Mouse (Mus musculus): ENCODE data around the gene Cyp2c23.
A peak's percentile ranks its signal among the peaks of the same experiment; 100 is the strongest.

Gene Cyp2c23

DNA sequence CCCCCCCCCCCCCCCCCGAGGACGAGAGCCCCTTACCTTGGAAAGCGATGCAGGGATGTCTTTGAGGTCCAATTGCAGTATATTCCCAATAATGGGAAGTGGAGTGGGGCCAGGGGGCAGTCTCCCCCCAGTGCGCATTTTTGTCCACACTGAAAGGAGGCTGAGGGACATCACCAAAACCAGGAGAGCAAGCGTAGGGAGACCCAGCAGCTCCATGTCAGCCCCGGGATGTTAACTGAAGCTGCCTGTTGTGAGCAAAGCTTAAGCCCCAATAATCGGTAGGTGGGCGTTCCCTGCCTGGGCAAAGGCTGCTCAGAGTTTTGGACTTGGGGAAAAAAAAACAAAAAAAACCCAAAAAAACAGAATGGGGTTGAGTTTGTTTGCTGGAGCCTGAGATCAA lies at the start of gene Cyp2c23:
TSS of gene Cyp2c23 (minus strand) at position 237 of the 400 bp plus-strand sequence.
- DNase-seq: no peak

DNA sequence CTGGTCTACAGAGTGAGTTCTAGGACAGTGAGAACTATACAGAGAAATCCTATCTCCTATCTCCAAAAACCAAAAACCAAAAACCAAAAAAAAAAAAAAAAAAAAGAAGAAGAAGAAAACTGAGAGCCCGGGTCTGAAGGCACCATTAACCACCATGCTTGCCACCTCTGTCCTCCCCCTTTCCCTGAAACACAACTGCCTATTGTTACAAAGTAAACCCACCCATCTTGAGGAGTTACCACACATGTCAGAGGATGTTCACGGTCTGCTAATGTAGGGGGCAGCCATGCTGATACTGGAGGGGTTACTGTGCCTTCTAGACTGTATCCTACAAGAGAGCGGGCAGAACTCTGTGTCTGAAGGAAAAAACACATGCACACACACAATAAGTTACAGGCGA lies 48.0 kb upstream of the Cyp2c23 start:
- DNase-seq: no peak

GRCm38 (mm10) chr19:44076457-44076856 lies 47.4 kb upstream of the Cyp2c23 start:
- no peak for DNase-seq

DNA sequence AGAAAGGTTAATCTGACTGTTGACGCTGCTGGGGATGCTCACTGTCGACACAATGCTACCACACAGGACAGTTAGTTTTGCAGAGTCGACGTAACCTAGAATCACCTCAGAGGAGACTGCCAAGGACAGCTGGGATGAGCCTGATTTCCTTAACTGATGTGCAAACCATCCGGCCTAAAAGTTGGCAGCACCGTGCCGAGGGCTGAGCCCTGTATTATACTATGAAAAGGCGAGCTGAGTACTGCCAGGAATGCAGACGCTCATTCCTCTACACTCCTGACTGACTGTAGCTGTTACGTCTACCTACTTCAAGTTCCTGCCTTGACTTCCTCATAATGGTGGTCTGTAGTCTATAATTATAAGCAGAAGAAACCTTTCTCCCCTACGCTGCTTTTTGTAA lies 46.0 kb upstream of the Cyp2c23 start:
- no peak for DNase-seq

DNA sequence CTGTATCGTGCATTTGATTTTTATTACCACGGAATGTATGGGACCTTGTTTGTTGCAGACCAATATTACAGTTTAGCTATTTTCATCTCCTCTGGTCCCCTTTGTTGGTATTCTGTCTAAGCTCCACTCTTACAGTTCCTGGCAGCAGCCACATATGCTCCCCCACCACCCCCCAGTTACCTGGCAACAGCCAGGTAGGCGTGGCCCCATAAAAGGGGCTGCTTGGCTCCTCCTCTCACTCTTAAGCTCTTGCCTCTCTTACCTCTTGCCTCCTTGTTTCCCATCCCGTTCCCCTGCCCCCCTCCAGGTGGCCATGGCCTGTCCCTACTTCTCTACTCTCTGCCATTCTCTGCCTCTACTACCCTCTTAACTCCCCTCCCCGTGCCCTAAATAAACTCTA lies 42.2 kb upstream of the Cyp2c23 start:
- DNase-seq: no peak

- DNase-seq: no peak
Observed at GRCm38 (mm10) chr19:44069914-44070232, 40.9 kb upstream of the Cyp2c23 start.

DNA sequence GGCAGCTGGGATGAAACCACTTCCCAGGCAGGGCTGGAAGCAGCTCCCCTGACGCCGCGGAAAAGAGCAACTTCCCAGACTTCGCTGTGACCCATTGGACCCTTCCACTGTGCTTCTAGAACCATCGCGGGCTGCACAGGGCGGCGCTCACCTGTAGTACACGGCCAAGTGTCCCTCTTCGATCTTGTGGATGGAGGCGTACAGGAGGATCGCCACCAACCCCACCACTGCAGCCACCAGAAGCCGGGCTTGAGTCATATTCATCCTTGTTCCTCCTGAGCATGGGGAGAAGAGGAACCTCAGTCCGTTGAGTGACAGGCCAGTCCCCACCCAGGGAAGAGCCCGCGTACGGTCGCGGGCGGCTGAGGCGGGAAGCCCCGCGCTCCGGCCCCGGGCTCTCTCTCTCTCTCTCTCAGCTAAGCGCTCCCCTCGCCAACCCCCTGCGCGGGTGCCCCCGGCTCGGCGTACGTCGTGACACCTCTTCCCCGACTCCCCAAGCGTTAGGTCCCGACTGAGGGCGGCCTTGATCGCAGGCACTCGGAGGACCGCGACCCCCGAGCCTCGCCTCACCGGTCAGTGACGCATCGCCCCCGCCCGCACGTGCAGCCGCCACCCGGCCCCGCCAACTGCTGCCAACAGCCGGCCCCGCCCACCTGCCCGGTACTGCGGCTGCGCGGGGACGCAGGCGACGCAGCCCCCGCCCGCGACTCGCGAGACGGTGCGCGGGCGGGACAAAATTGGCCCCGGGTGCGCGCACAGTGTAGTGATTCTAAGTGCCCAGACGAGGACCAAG lies 40.3 kb upstream of the Cyp2c23 start, which contains the start of gene Erlin1:
TSS of gene Erlin1 (minus strand) at position 665 of the 793 bp plus-strand sequence.
- peak; percentile 93 for DNase-seq

- no peak for DNase-seq
Observed at GRCm38 (mm10) chr19:44068232-44068631, 39.2 kb upstream of the Cyp2c23 start.

GRCm38 (mm10) chr19:44067323-44068049 lies 38.5 kb upstream of the Cyp2c23 start:
- no peak for DNase-seq

DNA sequence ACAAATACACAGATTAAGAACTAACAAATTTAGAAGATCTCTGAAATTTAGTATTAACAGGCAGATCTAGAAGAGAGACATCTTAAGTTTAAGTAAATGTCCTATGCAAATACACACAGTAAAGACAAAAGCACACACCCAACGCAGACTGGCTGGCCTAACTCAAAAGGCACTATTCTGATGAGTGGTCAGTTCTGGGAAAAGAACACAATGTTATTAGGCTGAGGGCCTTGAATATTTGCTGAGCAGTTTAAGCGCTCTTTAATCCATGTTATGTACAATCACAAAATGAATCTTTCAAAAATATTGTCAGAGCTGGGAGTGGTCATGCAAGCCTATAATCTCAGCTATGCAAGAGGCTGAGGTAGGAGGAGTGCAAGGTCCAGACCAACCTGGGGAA lies 35.7 kb upstream of the Cyp2c23 start:
- DNase-seq: no peak

DNA sequence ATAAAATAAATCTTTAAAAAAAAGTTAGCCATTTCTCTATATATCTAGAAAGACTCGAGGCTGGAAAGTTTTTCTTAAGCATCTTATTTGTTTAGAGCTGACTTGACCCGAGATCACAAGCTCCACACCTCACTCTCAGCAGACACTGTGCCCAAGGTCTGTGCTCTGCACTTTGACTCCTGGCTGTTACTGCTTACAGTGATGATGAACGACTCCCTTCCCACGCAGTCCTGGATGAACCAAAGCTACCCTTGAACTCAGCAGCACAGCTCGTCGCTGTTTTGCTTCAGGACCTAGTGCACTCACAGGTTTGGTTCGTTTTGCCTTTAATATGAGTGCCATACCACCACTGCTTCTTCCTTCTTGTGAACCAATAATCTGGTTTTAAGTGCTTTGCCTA lies 34.8 kb upstream of the Cyp2c23 start:
- DNase-seq: no peak

GRCm38 (mm10) chr19:44060226-44060625 lies 31.2 kb upstream of the Cyp2c23 start:
- DNase-seq: no peak

DNA sequence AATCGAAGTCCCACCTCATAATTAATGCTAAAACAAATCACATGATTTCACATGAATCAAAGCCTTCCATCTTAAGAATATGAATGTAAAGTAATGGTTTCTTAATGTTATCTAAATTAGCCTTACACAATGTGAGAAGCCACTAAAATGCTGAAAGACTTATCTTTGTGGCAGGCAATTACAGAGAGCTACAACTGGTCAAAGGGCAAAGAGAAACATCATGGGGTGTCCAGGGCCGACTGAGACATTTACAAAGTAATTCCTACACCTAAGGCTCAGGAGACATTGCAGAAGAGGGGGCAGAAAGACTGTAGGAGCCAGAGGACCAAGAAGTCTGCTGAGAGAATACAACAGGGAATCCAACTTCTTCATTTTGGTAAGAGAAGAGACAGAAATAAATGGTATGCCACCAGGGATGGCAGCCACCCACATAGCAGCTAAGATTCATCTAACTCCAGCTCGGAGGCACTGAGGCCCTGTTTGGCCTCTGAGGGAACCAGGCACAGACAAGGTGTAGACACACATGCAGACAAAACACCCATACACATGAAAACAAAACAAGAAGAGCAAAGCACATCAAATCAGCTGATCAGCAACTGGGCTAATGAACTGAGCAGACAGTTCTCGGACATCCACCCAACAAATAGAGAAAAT lies 26.3 kb upstream of the Cyp2c23 start:
- DNase-seq: no peak

DNA sequence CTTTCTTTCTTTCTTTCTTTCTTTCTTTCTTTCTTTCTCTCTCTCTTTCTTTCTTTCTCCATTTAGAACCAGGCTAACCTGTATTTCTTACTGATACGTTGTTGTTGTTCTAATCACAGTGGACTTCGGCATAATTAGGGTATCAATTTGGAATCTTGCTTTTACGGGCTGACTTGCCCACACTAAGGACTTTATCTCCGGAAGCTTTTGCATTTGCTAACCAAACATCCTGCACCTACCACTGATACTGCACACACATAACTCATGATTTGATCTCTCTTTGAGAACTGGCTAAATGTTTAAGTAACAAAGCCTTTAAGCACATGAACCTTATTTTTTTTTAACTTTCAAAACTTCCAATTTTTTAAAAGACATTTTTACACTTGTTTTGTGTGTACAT lies 21.4 kb upstream of the Cyp2c23 start:
- DNase-seq: no peak

DNA sequence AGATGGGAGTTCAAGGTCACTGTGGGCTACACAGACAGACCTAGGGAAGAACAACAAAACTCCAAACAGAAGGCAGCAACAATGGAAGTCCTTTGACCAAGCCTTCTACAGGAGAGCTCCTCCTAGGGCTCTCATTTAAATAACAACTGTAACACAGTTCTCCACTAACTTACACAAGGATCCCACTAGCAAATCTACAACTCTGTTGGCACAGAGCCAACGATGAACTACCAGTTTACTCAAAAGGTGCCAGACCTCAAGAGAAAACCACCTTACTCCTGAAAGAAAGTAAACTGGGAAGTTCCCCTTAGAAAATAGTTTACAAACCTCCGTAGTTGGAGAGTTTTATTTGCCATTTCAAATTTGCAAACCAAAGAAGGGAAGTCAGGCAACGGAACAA lies 20.3 kb upstream of the Cyp2c23 start:
- no peak for DNase-seq

- DNase-seq: no peak
Observed at GRCm38 (mm10) chr19:44045847-44046246, 16.8 kb upstream of the Cyp2c23 start.

GRCm38 (mm10) chr19:44042121-44042520 lies 13.1 kb upstream of the Cyp2c23 start:
- DNase-seq: no peak

- no peak for DNase-seq
Observed at GRCm38 (mm10) chr19:44033396-44033795, 4.4 kb upstream of the Cyp2c23 start.

GRCm38 (mm10) chr19:44032046-44032744 lies 3.2 kb upstream of the Cyp2c23 start:
- no peak for DNase-seq

- no peak for DNase-seq
Observed at GRCm38 (mm10) chr19:44030024-44030423, 1.0 kb upstream of the Cyp2c23 start.

DNA sequence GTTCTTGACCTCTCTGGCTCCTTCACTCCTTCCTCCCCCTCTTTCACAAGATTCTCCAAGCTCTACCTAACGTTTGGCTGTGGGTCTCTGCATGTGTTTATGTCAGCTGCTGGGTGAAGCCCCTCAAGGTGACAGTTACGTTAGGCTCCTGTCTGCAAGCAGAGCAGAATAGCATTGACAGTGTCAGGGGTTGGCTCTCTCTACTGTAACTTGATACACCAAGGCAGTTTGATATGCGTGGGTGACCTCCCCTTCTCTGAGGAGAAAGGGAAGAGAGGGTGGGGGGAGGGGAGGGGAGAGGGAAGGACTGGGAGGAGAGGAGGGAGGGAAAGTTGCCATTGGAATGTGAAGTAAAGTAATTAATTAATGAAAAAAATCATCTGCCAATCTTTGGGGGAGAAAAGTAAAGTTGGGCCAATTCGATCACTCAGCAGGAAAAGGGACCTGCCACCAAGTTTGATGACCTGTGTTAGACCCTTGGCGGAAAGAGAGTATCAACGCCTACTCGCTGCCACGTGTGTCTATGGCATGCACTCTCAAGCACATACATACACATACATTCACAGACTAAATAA lies 2.0 kb downstream of the Cyp2c23 start:
- DNase-seq: no peak

GRCm38 (mm10) chr19:44024921-44025585 lies 4.0 kb downstream of the Cyp2c23 start:
- DNase-seq: no peak

Data from lung, postnatal 10 days (tissue).